Mouse (Mus musculus) testis, adult 2 months (tissue): ENCODE measurements around the gene Nsun2.

Source experiments
- CTCF ChIP-seq: fragments of 200-500 bp; IDR thresholded peaks from 2 replicates; pipeline ENCODE4 v1.5.1; 2012; ENCODE audit warnings: low read depth, mild to moderate bottlenecking, inconsistent platforms, low read length, moderate library complexity; ENCODE audit not compliant: control insufficient read depth, insufficient read depth, insufficient replicate concordance
- POLR2A ChIP-seq: fragments of 200-500 bp; IDR thresholded peaks from 2 replicates; pipeline ENCODE4 v1.6.1; 2012; ENCODE audit warnings: low read depth, mild to moderate bottlenecking, inconsistent platforms, low read length, moderate library complexity; ENCODE audit not compliant: control insufficient read depth

DNA sequence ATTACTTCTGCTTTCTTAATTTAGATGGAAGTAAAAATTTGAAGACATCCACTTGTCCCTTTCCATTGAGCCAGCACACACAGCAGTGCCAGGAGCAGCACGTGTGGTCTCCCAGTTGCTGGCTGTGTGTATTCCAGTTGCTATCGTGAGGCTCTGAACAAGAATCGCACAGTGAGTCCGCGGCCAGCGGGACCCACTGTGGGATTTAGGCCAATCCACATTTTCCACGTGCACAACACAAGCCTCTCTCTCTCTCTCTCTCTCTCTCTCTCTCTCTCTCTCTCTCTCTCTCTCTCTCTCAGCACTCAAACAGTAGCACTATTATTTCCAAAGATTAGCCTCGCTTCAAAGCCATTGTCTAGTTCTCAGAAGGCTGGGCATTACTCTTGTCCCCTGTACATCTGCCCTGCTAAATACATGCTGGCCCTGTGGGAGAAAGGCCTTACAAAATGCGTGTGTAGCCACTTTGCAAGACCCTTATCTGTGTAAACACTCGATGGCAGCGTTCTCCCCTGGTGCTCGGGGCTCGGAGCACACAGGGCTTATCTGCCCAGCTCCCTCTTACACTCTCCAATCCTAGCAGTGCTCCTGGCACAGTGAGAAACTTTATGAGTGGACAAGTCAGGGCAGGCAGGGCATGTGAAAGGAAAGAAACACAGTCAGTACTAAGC is 25.9 kb downstream of the Nsun2 start:
- no peak for TF ChIP-seq CTCF
- TF ChIP-seq POLR2A = no peak
